Mouse (Mus musculus): Measurements from ENCODE around the gene Olfr523.

DNA sequence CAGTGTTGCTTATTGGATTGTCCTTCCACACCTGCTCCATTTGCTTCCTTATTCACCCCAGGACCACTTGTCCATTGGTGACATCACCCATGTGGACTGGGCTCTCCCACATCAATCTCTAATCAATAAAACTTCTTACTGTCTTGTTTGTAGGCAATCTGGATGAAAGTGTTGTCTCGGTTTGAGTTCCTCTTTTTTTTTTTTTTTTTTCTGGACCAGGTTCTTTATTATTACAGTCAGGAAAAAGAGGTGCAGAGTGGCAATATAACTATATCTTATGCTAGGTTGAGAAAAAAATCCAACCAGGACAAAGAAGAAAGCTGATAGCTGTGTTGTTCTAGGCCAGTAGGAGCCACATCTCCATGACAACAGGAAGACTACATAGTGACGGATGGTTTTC lies 7.7 kb downstream of the Olfr523 start:
- TF ChIP-seq POLR2A (IDR thresholded peaks at IDR 0.05; ENCODE audit: low read depth, low read length) (no peak), CTCF (IDR thresholded peaks at IDR 0.05; ENCODE audit: borderline replicate concordance, insufficient read depth, low read length) (no peak)
